Mouse (Mus musculus) adipocyte (in vitro differentiated cells): ENCODE results near the gene Olfr1136.

Source experiments
- DNase-seq: peaks from one replicate; pipeline ENCODE4 v3.0.0-alpha.2; 2016; ENCODE audit warnings: low spot score

Gene Olfr1136

GRCm38 (mm10) chr2:87693847-87694246 lies at the start of gene Olfr1136:
TSS of gene Olfr1136 (minus strand) at chr2:87693947.
- DNase-seq: no peak

GRCm38 (mm10) chr2:87743452-87743851 lies 49.7 kb upstream of the Olfr1136 start, which contains the start of gene Olfr1140:
TSS of gene Olfr1140 (plus strand) at chr2:87743752.
- no peak for DNase-seq

GRCm38 (mm10) chr2:87739878-87740277 lies 46.1 kb upstream of the Olfr1136 start, which contains the start of gene Olfr1138:
TSS of gene Olfr1138 (minus strand) at chr2:87739978.
- no peak for DNase-seq

GRCm38 (mm10) chr2:87713079-87713478 lies 19.3 kb upstream of the Olfr1136 start, which contains the start of gene Olfr1137:
TSS of gene Olfr1137 (minus strand) at chr2:87713179.
- no peak for DNase-seq

GRCm38 (mm10) chr2:87673564-87673963 lies 20.2 kb downstream of the Olfr1136 start, which contains the start of gene Olfr1135:
TSS of gene Olfr1135 (minus strand) at chr2:87673664.
- no peak for DNase-seq

GRCm38 (mm10) chr2:87658360-87658759 lies 35.4 kb downstream of the Olfr1136 start, which contains the start of gene Olfr1134:
TSS of gene Olfr1134 (minus strand) at chr2:87658460.
- no peak for DNase-seq

GRCm38 (mm10) chr2:87647274-87647673 lies 46.5 kb downstream of the Olfr1136 start, which contains the start of gene Olfr1133:
TSS of gene Olfr1133 (minus strand) at chr2:87647374.
- no peak for DNase-seq
